Mouse (Mus musculus): ENCODE data around the gene Btnl1. TPM values are rescaled to one million over a fixed set of nuclear protein-coding genes. Genes with fewer than 3 reads are reported as not detected.
A peak's percentile ranks its signal among the peaks of the same experiment; 100 is the strongest.

Btnl1 gene
- total RNA-seq, 2 experiments from 2014 or later = not detected

DNA sequence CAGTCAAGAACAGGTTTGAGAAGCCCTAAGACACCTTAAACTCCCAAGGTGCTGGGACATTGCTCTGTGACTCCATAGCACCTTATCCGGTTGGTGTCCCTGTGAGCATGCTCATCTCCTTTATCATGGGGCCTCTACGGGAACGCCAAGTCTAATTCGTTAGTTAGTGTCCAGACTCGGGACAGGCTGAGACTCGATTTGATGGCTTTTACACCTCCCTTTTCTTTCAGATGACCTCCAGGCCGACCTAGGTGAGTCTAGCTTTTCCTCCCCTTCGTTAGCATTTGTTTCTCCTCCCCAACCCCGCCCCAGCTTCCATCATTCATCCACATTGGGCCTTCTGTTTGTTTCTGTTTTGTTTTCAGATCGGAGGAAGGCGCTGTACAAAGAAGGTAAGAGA is 4.9 kb downstream of the Btnl1 start:
- ATAC-seq (replicated peaks; ENCODE audit: low FRiP score, poor library complexity, severe bottlenecking) = no peak

DNA sequence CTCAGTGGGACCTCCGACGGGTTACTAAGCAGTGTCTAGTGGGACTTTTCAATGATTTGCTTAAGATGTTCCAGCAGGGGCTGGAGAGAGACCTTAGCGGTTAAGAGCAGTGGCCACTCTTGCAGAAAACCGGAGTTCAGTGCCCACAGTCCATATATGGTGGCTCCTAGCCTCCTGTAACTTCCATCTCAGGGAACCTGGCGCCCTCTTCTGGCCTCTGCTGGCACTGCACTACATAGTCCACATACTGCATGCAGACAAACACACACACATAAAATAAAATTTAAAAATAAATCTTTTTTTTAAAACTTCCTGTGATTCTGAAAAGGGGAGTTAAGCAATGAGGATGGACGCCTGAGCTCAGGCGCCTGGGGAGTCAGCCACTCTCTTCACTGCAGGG is 6.3 kb downstream of the Btnl1 start:
- 0 out of 2 replicates have a peak, but pooled peaks have one; percentile 52 for ATAC-seq (replicated peaks; ENCODE audit: low FRiP score, poor library complexity, severe bottlenecking)

DNA sequence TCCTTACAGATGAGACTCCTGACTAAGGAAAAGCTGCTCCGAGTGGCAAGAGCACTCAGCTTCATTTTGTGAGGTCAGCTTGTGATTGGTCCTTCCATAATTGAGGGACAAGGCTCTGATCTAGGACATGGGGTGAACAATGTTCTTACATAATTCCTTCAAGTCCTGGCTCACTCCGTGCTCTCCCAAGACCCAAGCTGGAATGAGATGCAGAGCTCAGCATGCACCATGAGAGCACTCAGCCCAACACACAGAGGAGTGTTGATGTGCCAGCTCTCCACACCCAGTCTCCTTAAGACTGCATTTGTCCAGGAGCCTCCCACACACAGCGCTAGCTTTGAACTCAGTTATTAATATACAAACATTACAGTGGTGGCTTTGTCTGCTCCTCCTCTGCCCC is 7.8 kb downstream of the Btnl1 start:
- no peak for ATAC-seq (replicated peaks; ENCODE audit: low FRiP score, poor library complexity, severe bottlenecking)

DNA sequence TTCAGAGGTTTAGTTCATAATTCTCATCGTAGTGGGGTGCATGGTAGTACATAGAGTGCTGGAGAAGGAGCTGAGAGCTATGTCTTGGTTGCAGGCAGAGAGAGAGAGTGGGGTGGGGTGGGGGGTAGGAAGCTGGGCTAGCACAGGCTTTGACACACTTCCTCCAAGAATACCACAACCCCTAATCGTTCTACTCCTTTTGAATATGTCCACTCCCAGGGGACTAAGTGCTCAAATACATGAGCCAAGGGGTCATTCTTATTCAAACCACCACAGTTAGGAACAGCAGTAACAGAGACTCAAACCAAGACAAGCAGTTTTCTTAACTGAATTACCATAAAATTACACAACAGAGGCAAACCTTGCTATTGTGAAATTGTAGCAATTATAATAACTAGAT is 9.7 kb downstream of the Btnl1 start:
- ATAC-seq (replicated peaks; ENCODE audit: low FRiP score, poor library complexity, severe bottlenecking) = no peak

DNA sequence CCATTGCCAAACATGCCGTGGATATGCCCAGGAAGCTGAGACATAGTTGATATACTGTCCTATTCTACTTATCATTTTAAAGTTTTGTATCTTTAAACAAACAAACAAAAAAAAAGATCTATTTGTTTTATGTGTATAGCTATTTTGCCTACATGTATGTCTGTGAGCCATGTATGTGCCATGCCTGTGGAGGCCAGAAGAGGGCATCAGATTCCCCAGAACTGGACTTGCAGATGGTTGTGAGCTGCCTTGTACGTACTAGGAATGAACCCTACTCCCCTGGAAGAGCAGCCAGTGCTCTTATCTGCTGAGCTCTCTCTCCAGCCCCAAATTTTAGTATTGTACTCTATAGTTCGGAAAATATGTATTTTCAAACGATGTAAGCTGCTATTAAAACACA is 11.6 kb downstream of the Btnl1 start:
- no peak for ATAC-seq (replicated peaks; ENCODE audit: low FRiP score, poor library complexity, severe bottlenecking)

DNA sequence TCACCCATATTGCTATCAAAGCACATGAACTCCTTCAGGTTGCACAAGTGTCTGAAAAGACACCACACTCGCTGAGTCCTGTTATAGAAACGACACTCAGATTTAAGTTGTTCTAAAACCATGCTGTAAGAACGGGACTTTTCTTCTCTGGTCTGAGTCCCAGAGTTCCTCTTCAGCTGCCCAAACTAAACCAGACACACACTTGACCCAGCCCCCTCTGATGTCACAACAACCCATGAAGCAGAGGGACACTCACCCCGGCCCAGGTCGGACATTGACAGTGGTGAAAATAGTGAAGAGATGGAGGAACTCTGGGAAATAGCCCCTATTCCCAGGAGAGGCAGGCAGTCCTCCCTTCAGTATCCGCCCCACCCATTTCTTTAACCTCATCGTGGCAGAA is 14.6 kb downstream of the Btnl1 start:
- 0 out of 2 replicates have a peak, but pooled peaks have one; percentile 14 for ATAC-seq (replicated peaks; ENCODE audit: low FRiP score, poor library complexity, severe bottlenecking)

DNA sequence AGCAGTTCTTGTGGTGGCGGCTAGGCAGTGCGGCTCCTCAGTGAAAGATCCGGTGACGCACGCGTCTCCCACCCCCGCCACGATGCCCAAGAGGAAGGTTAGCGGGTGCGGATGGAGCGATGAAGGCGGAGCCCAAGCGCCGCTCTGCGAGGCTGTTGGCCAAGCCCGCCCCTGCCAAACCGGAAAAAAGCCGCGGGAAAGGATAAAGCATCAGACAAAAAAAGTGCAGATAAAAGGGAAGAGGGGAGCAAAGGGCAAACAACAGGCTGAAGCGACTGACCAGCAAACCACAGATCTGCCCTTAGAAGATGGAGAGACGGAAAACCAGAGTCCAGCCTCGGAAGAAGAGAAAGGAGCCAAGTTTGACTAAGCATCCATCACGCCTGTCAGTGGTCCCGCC is 15.4 kb downstream of the Btnl1 start:
- no peak for ATAC-seq (replicated peaks; ENCODE audit: low FRiP score, poor library complexity, severe bottlenecking)

DNA sequence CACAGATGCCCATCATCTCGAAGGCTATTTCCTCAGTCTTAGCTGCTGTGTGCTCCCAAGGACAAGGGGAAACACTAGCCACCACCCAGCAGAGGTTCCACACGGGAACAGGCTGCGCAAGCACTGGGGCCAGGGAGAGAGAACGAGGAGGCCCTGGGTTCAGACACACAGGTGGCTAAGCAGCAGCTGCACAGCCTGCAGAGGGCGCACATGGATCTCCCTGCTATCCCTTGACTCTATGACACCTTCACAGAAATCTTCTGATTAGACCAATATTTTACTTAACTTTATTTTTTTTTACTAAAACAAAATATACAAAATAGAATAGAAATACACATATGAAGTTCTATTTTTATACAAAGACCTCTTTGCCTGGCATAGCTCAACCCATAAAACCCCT is 20.4 kb downstream of the Btnl1 start:
- ATAC-seq (replicated peaks; ENCODE audit: low FRiP score, poor library complexity, severe bottlenecking) = no peak

DNA sequence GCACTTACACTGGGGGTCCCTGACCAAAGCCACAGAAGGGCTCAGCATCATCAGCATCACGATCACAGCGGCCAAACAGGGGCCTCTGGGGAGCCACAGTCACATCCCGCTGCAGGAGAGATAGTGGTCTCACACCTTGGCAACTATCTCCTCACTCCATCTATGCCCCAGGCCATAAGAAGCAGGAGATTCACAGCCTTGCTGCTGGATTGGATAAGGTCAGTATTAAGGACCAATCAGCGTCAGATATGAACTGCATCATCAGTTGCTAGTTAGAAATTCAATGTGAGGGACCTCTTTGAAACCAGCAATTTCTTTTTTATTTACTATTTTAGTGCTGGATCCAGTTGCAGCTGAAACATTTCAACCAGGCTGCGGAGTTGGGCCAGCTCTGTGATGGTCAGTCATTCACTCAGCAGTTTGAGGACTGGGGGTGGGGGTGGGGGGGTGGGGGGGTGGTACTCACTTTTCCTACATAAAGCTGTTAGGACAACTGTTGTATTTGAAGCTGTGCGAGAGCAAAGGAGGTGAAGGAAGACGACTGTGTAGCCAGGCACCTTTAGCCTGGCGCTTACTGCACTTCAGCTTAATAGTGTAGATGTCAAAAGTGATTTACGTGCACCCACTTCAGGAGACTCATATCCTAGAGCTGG is 21.3 kb downstream of the Btnl1 start:
- no peak for ATAC-seq (replicated peaks; ENCODE audit: low FRiP score, poor library complexity, severe bottlenecking)

DNA sequence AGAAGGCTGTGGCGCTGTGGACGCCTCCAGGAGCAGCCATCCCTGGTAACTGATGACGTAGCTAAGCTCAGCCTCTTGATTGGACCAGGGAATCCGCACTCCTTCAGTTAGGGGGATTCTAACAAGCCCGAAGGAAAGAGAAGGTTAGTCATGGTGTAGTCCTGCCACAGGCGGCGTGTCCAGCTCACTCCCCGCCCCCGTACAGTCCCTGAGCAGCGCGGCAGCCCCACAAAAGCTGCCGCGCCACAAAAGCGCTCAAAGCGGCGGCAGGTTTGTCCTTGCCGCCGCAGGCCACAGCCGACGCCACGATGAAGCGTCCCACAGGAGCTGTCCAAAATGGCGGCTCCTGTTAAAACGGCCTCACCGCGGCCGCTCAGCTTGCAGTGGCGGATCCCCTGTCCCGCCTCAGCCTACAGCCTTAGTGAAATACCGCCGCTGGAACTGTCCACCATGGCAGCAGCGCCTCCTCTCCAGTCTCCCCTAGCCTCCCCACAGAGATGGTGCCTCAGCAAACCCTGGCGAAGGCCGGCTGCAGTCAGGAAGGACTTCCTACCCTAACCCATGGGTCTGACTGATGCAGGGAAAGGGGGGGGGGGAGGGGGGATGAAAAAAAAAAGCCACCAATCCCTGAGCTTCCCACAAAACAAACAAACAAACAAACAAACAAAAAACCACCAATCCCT is 21.9 kb downstream of the Btnl1 start, which contains the start of gene BC051142:
TSS of gene BC051142 (plus strand) at position 110 of the 683 bp plus-strand sequence.
- no peak for ATAC-seq (replicated peaks; ENCODE audit: low FRiP score, poor library complexity, severe bottlenecking)

DNA sequence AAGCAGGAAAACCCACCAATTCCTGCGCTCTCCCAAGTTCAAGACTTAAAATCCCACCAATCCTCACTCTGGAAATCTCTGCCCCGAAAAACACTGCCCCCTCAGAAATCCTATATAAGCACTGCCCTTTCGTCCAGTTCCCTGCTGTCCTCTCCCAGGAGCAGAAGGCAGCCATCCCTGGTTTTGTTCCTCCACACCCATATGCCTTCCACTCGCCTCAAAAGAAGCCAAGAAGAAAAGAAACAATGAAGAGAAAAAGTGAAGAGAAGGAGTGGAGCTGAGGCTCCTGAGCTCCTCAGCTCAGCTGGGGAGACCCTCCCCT is 22.4 kb downstream of the Btnl1 start:
- no peak for ATAC-seq (replicated peaks; ENCODE audit: low FRiP score, poor library complexity, severe bottlenecking)

DNA sequence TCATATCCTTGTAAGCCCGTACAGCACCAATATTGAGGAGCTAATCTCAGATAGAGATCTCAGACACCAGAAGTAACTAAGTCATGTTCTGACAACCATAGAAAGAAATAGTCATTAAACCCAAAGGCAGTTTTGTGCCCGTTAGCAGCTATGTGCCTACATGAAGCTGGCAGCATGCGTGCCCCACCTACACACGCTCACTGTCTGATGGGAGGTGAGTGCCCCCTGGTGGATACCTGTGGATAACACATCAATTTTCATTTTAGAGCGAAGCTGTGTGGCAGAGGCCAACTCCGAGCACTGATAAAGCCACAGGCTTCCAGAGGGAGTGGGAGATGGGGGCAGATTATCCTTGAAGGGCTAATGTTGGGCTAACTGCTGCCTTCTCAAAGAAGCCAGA is 34.2 kb downstream of the Btnl1 start:
- peak; percentile 72; the same call in 1 of the 2 replicates for ATAC-seq (replicated peaks; ENCODE audit: low FRiP score, poor library complexity, severe bottlenecking)

DNA sequence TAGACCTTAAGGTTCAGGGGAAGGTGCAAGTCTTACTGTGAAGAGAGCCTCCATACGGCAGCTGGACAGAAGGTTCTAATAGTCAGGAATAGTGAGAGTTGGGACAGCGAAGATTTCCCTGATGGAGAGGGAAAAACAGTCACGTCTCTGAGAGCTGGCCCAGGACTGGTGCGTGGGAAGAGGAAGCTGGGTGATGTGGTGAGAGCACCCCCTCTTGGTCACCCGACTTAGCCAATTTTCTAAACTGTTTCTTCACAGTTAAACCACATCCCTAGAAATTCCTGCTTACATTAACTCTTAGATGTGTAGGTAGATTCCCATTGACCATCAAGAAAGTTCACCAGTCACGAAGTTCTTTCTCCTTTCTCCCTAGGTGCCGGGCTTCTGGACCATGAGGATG is 43.1 kb downstream of the Btnl1 start:
- no peak for ATAC-seq (replicated peaks; ENCODE audit: low FRiP score, poor library complexity, severe bottlenecking)

DNA sequence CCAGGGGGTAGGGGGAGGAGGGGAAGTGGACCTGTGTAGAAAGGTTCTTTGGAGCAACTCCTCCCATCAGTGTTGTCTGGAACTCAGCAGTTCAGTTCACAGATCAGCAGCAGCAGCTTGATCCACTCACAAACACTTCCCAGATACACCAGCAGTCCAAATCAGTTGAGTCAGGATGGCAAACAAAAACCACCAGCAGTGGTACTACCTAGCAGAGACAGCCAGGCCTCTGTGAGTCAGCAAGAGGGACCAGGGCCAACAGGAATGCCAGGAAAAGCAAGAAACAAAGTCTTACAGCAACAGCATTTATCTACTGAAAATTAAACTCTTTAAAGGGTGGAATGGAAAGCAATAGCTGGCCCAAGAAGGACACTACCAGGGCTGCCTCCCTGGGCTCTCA is 50.7 kb downstream of the Btnl1 start:
- ATAC-seq (replicated peaks; ENCODE audit: low FRiP score, poor library complexity, severe bottlenecking) = no peak

Other genes with a start within 250 kb of the Btnl1 start
- 3.2 and 4.6 TPM in 2 replicates for gene H2-DMb2, start 233.8 kb upstream of the Btnl1 start, total RNA-seq (2015; ENCODE audit: low replicate concordance)
- 2.0 and 2.8 TPM in 2 replicates for gene H2-DMb2, start 233.8 kb upstream of the Btnl1 start, total RNA-seq (2017; ENCODE audit: low replicate concordance)
- gene H2-DMb1, start 224.1 kb upstream of the Btnl1 start, total RNA-seq (2015; ENCODE audit: low replicate concordance) = 18.0 and 34.8 TPM in 2 replicates
- gene H2-DMb1, start 224.1 kb upstream of the Btnl1 start, total RNA-seq (2017; ENCODE audit: low replicate concordance) = 3.9 and 23.1 TPM in 2 replicates
- 12.6 and 21.0 TPM in 2 replicates for gene Tap1, start 189.6 kb upstream of the Btnl1 start, total RNA-seq (2015; ENCODE audit: low replicate concordance)
- 21.6 and 35.4 TPM in 2 replicates for gene Tap1, start 189.6 kb upstream of the Btnl1 start, total RNA-seq (2017; ENCODE audit: low replicate concordance)
- gene Psmb9, start 189.4 kb upstream of the Btnl1 start, total RNA-seq (2015; ENCODE audit: low replicate concordance) = 23.5 and 39.3 TPM in 2 replicates
- gene Psmb9, start 189.4 kb upstream of the Btnl1 start, total RNA-seq (2017; ENCODE audit: low replicate concordance) = 21.3 and 36.5 TPM in 2 replicates
- gene Psmb8, start 179.4 kb upstream of the Btnl1 start, total RNA-seq (2015; ENCODE audit: low replicate concordance) = 38.1 and 68.1 TPM in 2 replicates
- gene Psmb8, start 179.4 kb upstream of the Btnl1 start, total RNA-seq (2017; ENCODE audit: low replicate concordance) = 29.3 and 38.3 TPM in 2 replicates
- gene Tap2, start 173.6 kb upstream of the Btnl1 start, total RNA-seq (2015; ENCODE audit: low replicate concordance) = 4.7 and 6.7 TPM in 2 replicates
- 7.7 and 16.6 TPM in 2 replicates for gene Tap2, start 173.6 kb upstream of the Btnl1 start, total RNA-seq (2017; ENCODE audit: low replicate concordance)
- gene H2-Ob, start 138.2 kb upstream of the Btnl1 start, total RNA-seq (2015; ENCODE audit: low replicate concordance) = 10.1 and 21.4 TPM in 2 replicates
- 8.0 and 14.1 TPM in 2 replicates for gene H2-Ob, start 138.2 kb upstream of the Btnl1 start, total RNA-seq (2017; ENCODE audit: low replicate concordance)
- 31.9 and 96.6 TPM in 2 replicates for gene H2-Ab1, start 119.4 kb upstream of the Btnl1 start, total RNA-seq (2015; ENCODE audit: low replicate concordance)
- gene H2-Ab1, start 119.4 kb upstream of the Btnl1 start, total RNA-seq (2017; ENCODE audit: low replicate concordance) = 43.0 and 50.2 TPM in 2 replicates
- gene H2-Aa, start 89.3 kb upstream of the Btnl1 start, total RNA-seq (2015; ENCODE audit: low replicate concordance) = 84.7 and 90.8 TPM in 2 replicates
- 26.8 and 27.5 TPM in 2 replicates for gene H2-Aa, start 89.3 kb upstream of the Btnl1 start, total RNA-seq (2017; ENCODE audit: low replicate concordance)
- 7.2 and 8.4 TPM in 2 replicates for gene H2-Eb1, start 71.3 kb upstream of the Btnl1 start, total RNA-seq (2015; ENCODE audit: low replicate concordance)
- 28.5 and 80.5 TPM in 2 replicates for gene H2-Eb1, start 71.3 kb upstream of the Btnl1 start, total RNA-seq (2017; ENCODE audit: low replicate concordance)
- gene H2-Eb2, start 51.5 kb upstream of the Btnl1 start, total RNA-seq (2015; ENCODE audit: low replicate concordance) = not detected in 2 replicates
- gene H2-Eb2, start 51.5 kb upstream of the Btnl1 start, total RNA-seq (2017; ENCODE audit: low replicate concordance) = not detected in 2 replicates
- not detected in 2 replicates for gene Btnl2, start 22.3 kb upstream of the Btnl1 start, total RNA-seq (2015; ENCODE audit: low replicate concordance)
- gene Btnl2, start 22.3 kb upstream of the Btnl1 start, total RNA-seq (2017; ENCODE audit: low replicate concordance) = not detected in 2 replicates
- gene BC051142, start 21.7 kb downstream of the Btnl1 start, total RNA-seq (2015; ENCODE audit: low replicate concordance) = not detected in 2 replicates
- gene BC051142, start 21.7 kb downstream of the Btnl1 start, total RNA-seq (2017; ENCODE audit: low replicate concordance) = not detected in 2 replicates
- gene Btnl4, start 100.2 kb downstream of the Btnl1 start, total RNA-seq (2015; ENCODE audit: low replicate concordance) = not detected in 2 replicates
- gene Btnl4, start 100.2 kb downstream of the Btnl1 start, total RNA-seq (2017; ENCODE audit: low replicate concordance) = 0.51 TPM in 1 of 2 replicates, not detected in the other
- not detected in 2 replicates for gene Btnl6, start 140.2 kb downstream of the Btnl1 start, total RNA-seq (2015; ENCODE audit: low replicate concordance)
- 0.39 and 0.61 TPM in 2 replicates for gene Btnl6, start 140.2 kb downstream of the Btnl1 start, total RNA-seq (2017; ENCODE audit: low replicate concordance)
- under 0.01 TPM in 1 of 2 replicates, not detected in the other for gene Notch4, start 187.1 kb downstream of the Btnl1 start, total RNA-seq (2015; ENCODE audit: low replicate concordance)
- gene Notch4, start 187.1 kb downstream of the Btnl1 start, total RNA-seq (2017; ENCODE audit: low replicate concordance) = not detected in 2 replicates
- gene Gpsm3, start 212.7 kb downstream of the Btnl1 start, total RNA-seq (2015; ENCODE audit: low replicate concordance) = 21.8 and 24.1 TPM in 2 replicates
- gene Gpsm3, start 212.7 kb downstream of the Btnl1 start, total RNA-seq (2017; ENCODE audit: low replicate concordance) = 4.9 and 22.2 TPM in 2 replicates
- gene Pbx2, start 214.1 kb downstream of the Btnl1 start, total RNA-seq (2015; ENCODE audit: low replicate concordance) = 8.3 and 9.2 TPM in 2 replicates
- gene Pbx2, start 214.1 kb downstream of the Btnl1 start, total RNA-seq (2017; ENCODE audit: low replicate concordance) = 8.7 and 19.7 TPM in 2 replicates
- 0.84 and 1.1 TPM in 2 replicates for gene Ager, start 220.7 kb downstream of the Btnl1 start, total RNA-seq (2015; ENCODE audit: low replicate concordance)
- gene Ager, start 220.7 kb downstream of the Btnl1 start, total RNA-seq (2017; ENCODE audit: low replicate concordance) = 1.7 TPM in 1 of 2 replicates, not detected in the other
- 39.4 and 63.8 TPM in 2 replicates for gene Rnf5, start 226.6 kb downstream of the Btnl1 start, total RNA-seq (2015; ENCODE audit: low replicate concordance)
- 16.6 and 24.9 TPM in 2 replicates for gene Rnf5, start 226.6 kb downstream of the Btnl1 start, total RNA-seq (2017; ENCODE audit: low replicate concordance)
- 12.6 and 17.3 TPM in 2 replicates for gene Agpat1, start 227.1 kb downstream of the Btnl1 start, total RNA-seq (2015; ENCODE audit: low replicate concordance)
- 8.0 and 10.3 TPM in 2 replicates for gene Agpat1, start 227.1 kb downstream of the Btnl1 start, total RNA-seq (2017; ENCODE audit: low replicate concordance)
- gene Egfl8, start 238.8 kb downstream of the Btnl1 start, total RNA-seq (2015; ENCODE audit: low replicate concordance) = 3.2 TPM in 1 of 2 replicates, not detected in the other
- not detected in 2 replicates for gene Egfl8, start 238.8 kb downstream of the Btnl1 start, total RNA-seq (2017; ENCODE audit: low replicate concordance)